Mouse (Mus musculus) spleen, postnatal 0 days (tissue): ENCODE results near the gene Dock10. TPM values are rescaled to one million over a fixed set of nuclear protein-coding genes. Genes with fewer than 3 reads are reported as not detected.

Source experiments
- polyA plus RNA-seq: library from polyadenylated mRNA; unstranded; fragments of >200 nt; fragmentation: Nextera tagmentation; extraction: Ambion mirVana; gene quantifications from 2 replicates; pipeline ENCODE4 v1.2.1, GENCODE M21; 2015

Gene Dock10
- 9.1 and 12.4 TPM in 2 replicates for polyA plus RNA-seq

DNA sequence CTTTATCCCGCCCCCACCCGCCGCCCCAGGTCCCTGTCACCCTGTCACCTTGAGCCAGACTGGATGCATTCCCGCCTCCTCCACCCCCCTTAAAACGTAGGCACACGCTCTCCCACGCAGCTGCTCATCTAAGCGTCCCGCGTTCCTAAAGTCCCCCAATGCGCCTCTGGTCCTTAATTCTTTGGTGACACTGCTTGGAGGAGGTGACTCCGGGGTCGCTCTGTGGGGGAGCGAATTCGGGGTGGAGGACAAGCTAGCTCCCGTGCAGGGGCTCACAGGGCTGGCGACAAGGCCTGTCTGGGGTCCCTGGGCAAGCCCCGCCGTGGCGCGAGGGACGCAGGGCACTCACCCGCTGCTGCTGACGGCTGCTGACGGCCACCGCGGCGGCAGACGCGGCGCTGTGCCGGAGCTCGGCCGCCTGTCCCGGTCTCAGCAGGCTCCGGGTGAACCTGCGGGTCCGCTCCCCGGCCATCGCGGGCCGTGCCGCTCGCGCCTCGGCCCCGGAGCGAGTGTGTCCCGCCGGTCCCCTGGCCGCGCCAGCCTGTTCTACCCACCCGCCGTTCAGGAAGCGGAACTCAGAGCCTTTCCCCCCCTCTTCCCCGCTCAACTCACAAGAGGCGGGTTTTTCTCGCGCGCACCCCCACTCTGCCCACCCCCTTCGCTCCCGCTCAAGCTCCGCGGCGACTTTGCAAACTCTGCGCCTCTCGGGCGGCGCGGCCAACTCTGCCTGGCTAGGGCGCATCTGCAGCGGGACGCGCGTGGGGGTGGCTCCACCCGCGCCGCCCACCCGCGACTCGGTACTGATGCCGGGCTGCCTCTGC lies at the start of gene Dock10:
Dock10 (minus strand) TSS at position 551 of the 821 bp plus-strand sequence.

DNA sequence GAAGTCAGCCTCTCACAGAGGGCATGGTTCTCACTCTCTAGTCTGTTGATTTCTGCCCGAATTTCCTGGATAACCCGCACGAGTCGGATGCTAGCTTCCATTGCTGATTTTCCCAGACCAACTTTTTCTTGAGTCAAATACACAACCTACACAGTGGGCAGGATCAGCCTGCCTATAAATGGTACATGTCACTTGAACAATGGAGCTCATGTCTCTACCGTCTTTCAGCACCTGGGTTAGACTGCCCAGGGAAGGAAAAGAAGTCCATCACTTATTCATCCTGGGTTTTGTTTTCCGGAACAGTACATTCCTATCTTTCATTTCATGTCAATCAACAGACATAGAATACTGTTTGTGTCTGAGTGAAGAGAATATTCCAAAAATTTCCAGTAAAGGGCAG lies 297.0 kb downstream of the Dock10 start, which contains the start of gene Gm45261:
Gm45261 (minus strand) TSS at position 101 of the 400 bp plus-strand sequence.

